Mouse (Mus musculus) MEL (cell line): Measurements from ENCODE around the gene Pabpc1l.

Experiments used
- CTCF ChIP-seq, 3 experiments: IDR thresholded peaks in 2 of 3; conservative IDR thresholded peaks in 1 of 3; 2 replicates each; pipeline ENCODE4 v1.5.1; 2011 to 2012; ENCODE audit warnings: low read length in 3 of 3, low read depth in 2 of 3, mild to moderate bottlenecking in 2 of 3, improper control_type of control experiment in 1 of 3, inconsistent platforms in 1 of 3, mixed read lengths in 1 of 3, moderate library complexity in 1 of 3; ENCODE audit not compliant: control insufficient read depth in 1 of 3, insufficient read depth in 1 of 3, poor library complexity in 1 of 3, severe bottlenecking in 1 of 3
- E2F4 ChIP-seq: IDR thresholded peaks from 2 replicates; pipeline ENCODE4 v1.6.1; 2011; ENCODE audit warnings: low read depth, low read length, improper control_type of control experiment, borderline replicate concordance
- MAX ChIP-seq: IDR thresholded peaks from 2 replicates; pipeline ENCODE4 v1.6.1; 2011; ENCODE audit warnings: low read length, improper control_type of control experiment
- SIN3A ChIP-seq: IDR thresholded peaks from 2 replicates; pipeline ENCODE4 v1.6.1; 2012; ENCODE audit warnings: low read length, improper control_type of control experiment, inconsistent platforms
- USF2 ChIP-seq, 2 experiments: IDR thresholded peaks; 2 replicates each; pipeline ENCODE4 v1.6.1; 2011 to 2012; ENCODE audit warnings: improper control_type of control experiment in 2 of 2, low read length in 2 of 2, borderline replicate concordance in 1 of 2, inconsistent platforms in 1 of 2, low read depth in 1 of 2, mild to moderate bottlenecking in 1 of 2; ENCODE audit not compliant: insufficient read depth in 1 of 2

DNA sequence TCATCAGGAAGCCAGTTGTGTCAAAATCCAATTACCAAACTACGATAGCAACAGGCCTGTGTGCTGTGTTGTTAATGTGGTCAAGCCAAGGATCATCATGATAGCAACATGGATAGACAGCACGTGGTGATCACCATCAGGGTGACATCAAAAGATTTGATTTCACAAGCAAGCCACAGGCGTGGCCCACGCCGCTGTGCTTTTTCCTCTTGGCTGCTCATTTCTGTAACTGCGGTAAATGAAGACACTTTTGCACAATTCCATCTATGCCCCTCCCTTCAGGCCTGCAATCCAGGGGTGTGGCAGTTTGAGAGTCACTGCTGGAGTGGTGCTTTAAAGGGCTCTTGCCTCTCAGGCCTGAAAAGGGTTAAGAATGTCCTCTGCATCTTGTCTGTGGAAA, 15.7 kb downstream of the Pabpc1l start:
- no peak for TF ChIP-seq CTCF (IDR thresholded peaks at IDR 0.05 in 2 of 3, conservative IDR thresholded peaks at IDR 0.05 in 1 of 3; ENCODE audit: control insufficient read depth in 1 of 3, insufficient read depth in 1 of 3, low read depth in 2 of 3, low read length in 3 of 3, poor library complexity in 1 of 3, severe bottlenecking in 1 of 3)
- TF ChIP-seq MAX, result no peak
- no peak for TF ChIP-seq USF2 (IDR thresholded peaks at IDR 0.05; ENCODE audit: borderline replicate concordance in 1 of 2, insufficient read depth in 1 of 2, low read depth in 1 of 2, low read length in 2 of 2)
- no peak for TF ChIP-seq SIN3A
- no peak for TF ChIP-seq E2F4
